Mouse (Mus musculus): Measurements from ENCODE around the gene Fbxl3. TPM values are rescaled to one million over a fixed set of nuclear protein-coding genes. Genes with fewer than 3 reads are reported as not detected.

Gene Fbxl3
- total RNA-seq, 2 experiments from 2014 or later, result 57.6 to 59.7 TPM

DNA sequence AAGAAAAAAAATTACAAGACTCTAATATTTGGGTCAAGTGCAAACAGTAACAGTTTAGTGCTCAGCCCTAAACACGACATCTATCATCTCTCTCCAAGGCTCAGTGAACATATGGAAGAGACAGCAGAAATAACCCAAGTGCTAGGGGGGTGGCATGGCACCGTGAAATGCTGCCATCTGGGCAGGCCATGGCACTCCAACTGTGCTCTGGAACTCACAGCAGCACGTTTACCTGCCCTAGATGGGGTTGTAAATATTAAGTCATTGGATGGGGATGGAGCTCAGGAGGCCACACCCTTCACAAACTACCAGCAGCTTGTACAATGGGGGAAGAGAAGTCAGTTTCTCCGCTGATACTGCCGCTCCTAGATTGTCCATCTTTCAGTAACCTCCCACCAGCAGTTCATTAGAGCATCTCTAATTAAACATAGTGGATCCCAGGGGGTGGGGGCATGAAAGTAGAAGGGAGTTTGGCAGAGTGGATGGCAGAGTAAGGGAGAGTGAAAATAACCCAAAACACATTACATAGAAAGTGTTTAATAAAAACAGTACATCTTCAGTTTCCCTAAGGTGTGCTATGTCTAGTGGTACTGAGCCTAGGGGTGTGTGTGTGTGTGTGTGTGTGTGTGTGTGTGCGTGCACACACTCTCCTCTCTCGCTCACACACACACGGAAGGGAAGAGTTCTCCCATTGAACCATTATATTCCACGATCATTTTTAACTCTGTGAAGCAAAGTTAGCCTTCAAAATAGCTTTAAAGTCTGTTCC, 20.0 kb downstream of the Fbxl3 start:
- no peak for DNase-seq

DNA sequence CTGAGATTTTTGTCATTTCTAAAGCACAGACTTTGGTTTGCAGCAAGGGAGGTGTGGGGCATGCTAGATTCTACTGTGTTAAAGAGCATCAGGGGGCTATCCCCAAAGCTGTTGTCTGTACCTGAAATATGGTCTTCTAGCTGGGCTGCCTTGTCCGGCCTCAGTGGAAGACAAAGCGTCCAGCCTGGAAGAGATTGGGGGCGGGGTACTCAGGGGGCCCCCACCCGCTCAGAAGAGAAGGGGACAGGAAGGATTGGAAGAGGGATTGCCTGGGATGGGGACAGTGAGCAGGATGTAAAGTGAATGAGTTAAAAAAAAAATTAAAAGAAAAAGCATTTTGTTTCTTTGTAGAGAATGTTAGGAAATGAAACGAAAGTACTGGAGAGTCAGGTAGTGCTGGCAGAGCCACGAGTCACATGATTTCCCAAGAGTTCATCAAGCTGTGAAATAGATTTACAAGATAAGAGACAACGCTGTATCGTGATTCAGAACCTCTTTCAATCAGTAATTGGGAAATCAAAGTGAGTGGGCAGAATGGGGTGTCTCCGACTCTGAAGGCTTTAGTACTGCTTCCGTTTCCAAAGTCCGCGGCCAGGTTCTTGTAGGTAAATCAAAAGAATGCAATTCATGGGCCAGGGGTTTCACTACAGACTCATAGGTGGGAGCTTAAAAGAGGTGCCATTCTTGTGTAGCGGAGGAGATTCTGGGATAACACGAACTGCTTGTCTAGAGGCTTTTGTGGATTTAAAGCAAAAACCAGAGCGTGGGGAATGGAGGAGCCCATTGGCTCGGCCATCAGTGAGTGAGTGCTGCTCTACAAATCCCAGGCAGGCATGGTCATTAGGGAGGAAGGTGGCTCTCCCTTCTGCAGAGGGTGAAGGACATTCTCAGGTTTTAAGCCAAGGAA, 21.1 kb downstream of the Fbxl3 start:
- DNase-seq, result no peak

DNA sequence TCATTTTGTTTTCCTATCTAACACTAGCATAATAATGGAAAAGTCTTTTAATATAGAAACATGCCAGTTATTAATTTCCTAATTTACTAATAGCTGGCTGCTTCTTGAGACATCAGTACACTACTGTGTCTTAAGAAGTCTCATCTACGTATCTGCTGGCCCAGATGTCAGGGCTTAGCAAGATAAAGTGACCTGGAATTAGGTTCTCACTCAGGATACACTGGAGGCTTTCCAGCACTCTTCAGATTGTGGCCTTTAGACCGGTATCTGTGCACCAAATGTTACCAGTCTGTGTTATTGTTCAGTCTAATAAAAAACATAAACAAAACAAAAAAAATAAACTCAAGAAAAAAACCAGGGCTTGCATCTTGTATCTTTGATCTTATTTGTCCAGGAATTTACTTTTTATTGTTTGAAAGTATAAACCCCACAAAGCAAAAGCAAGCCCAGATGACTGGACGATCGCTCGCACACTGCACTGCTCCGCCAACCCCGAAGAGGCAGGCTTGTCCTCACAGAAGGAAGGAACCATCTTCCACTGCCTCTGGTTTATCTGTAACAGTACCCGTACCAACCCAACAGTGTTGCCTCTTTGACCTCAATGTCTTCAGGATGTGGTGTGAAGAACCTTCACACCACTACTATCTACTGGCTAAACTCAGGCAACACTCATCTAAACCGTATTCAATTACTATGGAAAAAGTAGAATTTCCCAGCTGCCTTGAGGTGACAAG, 21.9 kb downstream of the Fbxl3 start:
- DNase-seq, result no peak

DNA sequence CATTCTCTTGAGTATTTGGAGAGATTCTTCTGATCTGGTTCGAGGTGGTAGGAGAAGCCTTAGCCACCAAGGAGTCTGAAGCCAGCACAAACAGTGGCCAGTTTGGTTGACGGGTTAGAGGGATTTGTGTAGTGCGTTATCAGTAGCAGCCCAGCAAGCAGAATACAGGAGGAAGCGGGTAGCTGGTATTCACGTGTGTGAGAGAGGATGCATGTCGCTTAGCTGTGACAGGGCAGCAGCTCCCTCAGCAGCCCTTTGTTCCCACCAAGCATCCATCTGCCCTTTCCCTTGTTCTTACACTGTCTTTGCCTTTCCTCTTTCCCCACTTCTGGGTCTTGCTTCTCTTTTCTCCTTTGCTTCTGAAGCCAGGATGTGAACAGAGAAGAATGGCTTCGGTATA, 24.2 kb downstream of the Fbxl3 start:
- no peak for DNase-seq

DNA sequence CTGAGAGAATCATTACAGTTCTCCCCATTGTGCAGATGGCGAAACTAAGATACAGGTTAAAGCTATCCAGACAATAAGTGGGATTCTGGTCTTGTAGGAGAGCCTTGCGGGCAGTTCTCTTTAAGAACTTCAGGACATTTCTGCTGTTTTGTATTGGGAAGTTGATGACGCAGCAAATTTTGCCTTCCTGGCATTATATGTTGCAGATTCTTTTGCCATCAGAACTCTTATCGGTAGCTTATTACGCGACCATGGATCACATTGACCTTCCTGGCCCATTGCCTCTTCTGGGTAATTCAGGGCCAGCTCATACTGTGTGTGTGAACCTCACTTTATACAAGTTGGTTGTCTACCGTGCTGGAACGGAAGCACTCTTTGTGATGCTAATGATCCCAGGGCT, 25.5 kb downstream of the Fbxl3 start:
- no peak for DNase-seq

DNA sequence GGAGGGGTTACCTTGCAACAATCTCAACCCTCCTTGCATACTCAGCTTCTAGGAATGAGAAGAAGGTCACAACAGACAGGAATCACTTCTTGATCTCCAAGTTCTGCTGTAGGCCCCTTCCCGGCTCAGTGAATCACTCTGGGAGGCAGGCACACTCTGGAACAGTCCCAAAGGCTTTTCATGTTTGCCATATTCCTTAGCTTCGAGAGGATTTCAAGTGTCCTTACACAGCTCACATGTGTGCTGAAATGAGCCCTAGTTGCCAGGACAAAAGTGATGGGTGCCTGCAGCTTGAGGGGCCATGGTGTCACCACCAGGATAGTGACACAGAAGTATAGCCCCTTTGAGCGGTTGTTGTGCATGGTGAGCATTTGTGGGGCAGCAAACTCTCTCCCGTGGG, 26.6 kb downstream of the Fbxl3 start:
- DNase-seq, result no peak

DNA sequence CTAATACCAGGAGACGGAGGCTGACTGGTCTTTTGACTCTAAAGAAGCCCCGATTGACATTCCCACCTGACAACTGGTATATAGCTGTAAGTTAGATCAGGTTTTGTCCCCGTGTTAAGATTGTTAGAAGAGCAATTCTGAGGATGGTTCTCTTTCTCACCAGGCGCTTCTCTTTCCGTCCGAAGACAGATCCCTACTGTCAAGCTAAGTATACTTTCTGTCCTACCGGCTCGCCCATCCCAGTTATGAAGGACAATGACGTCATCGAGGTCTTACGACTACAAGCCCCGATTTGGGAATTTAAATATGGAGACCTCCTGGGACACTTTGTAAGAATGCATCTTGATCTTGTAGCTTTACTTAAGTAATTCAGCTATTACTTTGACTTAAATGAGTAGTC, 27.9 kb downstream of the Fbxl3 start:
- no peak for DNase-seq

DNA sequence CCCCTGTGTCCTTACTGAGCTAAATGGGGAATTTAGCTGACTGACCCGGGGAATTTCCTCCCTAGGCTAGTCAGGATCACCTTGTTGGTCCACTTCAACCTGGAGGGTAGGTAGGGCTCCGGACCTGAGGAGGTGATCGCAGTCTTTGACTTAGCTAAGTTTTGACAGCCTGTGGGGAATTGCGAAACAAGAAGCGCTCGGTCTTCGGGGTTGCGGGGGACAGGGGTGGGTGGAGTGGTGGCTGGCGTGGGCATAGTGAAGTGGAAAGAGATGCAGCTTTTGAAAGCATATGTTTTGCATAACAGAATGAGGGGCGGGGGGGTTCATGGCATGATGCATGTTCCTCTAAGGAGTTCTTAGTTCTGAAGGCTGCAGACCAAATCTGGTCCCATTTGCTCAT, 28.6 kb downstream of the Fbxl3 start:
- DNase-seq, result peak; percentile 18

DNA sequence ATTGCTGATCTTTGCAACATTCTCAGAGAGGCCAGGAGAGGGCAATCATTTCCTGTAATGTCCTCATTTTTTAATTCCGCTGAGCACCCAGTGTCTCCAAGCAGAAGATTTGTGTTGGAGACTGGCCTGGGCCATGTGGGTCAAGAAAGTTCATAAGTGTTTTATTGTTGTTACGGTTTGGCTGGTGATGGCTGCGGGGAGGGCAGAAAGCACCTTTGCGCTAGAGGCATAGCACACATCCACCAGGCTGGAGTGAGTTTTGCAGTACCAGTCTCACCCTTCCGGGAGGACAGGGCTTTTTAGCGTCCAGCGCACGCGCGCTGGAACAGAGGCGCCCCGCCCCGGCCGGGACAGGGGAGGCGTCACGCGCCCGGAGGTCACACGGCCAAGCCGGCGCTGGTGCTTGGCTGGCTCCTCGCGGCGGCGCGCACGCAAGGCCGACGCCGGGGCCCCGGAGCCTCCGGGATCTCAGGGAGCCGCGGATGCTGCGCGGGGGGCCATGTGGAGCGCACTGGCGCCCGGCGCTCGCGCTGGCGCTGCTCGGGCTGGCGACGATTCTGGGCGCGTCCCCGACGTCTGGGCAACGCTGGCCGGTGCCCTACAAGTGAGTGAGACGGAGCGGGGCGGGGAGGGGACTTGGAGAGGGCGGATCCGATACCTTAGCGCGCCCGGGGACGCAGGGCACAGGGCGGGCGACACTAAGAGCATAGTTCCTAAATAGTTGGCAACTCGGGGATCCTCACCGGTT, 29.3 kb downstream of the Fbxl3 start, which contains the start of gene Cln5:
Cln5 (plus strand) TSS at position 353 of the 748 bp plus-strand sequence.
- peak; percentile 96 for DNase-seq

DNA sequence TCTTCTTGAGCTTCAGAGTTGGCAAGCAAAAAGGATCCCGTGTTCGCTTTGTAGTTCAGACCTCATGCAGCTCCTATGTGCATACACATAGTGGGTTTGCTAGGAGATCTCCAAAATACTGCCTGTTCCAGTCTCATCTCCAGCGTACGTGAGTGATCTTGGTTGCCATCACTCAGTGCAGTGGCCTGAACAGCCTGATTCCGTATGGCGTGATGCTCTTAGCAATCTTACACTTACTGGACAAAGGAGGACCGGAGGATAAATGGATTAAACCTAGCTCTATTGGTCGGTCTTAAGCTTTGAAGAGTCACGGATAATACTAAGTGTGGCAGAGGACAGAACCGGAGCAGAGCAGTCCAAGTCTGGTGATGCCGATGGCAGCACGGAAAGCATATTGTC, 29.9 kb downstream of the Fbxl3 start:
- DNase-seq, result no peak

DNA sequence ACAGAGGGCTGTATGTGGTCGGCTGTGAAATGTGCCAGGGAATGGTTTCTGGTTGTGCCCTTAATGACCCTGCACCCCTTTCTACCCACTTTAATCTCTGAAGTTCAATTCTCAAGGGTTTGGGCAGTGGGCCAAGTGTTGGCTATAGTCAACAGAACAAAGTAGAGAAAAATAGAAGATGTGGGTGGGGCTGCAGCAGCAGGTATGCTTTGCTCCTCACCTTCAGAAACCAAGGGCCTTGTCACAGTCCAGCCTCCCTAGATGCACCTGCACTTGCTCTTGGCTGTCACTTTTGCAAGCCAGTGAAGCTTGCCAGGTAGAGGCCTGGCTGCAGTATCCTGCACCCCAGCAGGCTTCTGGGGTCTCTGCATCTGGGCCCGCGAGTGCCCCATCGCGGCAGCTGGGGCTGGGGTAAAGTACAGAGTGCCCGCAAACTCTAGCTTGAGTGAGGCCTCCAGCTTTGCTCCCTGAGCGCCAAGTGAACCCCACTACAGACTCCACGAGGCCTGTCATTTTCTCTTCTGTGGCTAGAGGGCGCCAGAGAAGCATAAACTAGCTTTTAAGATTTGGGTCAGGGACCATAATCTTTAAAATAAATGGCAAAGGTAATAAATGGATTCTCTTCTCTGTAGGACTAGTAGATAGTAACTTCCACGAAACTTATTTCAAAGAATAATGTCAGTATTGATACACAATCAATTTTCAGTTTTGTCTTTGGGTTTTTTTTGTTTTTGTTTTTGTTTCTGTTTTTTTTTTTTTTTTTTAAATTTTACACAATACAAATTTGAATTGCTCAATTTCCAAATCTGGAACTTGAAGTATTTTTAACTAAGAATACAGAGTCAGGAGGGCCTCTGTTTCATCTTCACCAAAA, 33.8 kb downstream of the Fbxl3 start:
- DNase-seq, result peak; percentile 82

DNA sequence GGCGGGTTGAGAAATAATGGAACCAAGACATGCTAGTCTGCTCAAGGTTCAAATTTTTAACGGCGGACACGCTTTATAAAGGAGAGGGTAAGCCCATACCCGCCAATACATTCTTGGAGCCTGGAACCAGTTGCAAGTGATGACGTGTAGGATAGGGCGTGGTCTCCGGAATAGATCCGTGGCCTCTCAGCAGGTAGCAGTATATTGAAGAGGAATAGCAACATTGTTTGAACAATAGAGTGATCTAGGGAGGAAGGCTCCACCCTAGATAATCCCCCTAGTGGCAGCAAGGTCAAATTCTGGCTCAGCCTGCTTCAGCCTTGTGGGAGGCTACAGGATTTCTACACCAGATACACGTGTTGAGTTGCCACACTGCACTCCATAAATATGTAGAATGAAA, 39.9 kb downstream of the Fbxl3 start:
- DNase-seq, result no peak

DNA sequence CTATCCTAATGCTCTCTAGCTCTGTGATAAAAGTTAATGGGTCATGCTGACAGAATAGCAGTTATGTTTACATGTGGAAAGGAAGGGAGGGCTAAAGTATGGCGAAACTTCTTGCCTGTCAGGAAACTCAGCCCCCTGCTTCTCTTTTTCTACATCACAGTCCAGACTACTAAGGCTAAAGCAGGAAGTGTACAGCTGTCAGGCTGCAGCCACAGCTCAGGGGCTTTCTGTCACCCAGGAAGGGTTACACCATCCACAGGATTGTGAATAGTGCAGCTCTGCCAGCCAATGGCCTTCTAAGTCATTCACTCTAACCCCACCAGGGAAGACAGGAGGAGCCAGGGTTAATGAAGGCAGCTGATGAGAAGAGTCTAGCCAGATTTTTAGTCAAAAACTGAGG, 40.4 kb downstream of the Fbxl3 start:
- DNase-seq, result no peak

DNA sequence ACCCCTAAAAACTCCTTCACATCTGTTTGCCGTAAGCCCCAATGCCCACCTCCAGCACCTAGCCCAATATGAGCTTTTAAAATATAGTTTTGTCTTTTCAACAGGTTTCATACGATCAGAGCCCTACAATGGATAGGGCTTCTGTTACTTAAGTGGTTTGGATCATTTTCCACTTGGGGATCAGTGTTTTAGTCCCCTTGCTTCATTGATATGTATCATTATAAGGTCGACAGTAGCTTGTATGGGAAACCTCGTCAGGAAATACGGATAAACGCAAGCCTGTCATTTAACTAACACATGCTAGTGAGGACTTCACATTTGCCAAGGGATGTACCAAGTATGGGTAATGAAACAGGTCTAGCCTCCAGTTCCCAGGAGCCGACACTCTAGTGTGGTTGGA, 42.8 kb downstream of the Fbxl3 start:
- no peak for DNase-seq

DNA sequence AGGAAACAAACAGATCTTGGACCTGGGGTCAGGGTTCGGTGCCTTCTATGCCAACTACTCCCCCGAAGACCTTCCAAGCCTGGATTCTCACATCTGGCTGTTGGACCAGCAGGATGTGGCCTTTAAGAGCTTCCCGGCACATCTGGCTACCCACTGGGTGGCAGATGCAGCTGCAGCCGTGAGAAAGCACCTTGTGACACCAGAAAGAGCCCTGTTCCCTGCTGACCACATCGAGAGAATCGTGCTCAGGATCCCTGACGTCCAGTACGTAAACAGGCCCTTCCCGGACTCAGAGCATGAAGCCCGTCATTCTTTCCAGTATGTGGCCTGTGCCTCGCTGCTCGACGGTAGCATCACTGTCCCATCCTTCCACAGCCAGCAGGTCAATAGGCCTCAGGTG, 44.6 kb downstream of the Fbxl3 start:
- no peak for DNase-seq

DNA sequence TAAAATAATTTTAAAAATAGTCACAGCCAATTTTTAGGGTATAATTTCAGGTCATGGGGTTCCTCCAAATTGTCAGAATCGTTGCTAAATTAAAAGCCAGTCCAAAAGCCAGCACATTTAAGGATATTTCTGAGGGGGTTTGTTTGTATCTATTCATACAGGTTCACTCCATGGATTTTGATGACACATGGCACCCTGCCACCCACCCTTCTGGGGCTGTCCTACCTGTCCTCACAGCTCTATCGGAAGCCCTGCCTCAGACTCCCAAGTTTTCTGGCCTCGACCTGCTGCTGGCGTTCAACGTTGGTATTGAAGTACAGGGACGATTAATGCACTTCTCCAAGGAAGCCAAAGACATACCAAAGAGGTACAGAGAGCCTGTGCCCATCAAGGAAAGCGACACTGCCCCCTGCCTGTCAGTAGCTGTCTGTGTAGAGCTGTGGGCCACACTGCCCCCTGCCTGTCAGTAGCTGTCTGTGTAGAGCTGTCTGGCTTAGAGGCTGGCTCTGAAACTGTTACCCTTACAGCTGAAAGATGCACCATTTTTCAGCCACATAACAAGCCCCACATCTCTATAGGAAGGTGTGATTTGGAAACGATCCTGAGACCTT, 48.1 kb downstream of the Fbxl3 start:
- DNase-seq, result peak; percentile 85

DNA sequence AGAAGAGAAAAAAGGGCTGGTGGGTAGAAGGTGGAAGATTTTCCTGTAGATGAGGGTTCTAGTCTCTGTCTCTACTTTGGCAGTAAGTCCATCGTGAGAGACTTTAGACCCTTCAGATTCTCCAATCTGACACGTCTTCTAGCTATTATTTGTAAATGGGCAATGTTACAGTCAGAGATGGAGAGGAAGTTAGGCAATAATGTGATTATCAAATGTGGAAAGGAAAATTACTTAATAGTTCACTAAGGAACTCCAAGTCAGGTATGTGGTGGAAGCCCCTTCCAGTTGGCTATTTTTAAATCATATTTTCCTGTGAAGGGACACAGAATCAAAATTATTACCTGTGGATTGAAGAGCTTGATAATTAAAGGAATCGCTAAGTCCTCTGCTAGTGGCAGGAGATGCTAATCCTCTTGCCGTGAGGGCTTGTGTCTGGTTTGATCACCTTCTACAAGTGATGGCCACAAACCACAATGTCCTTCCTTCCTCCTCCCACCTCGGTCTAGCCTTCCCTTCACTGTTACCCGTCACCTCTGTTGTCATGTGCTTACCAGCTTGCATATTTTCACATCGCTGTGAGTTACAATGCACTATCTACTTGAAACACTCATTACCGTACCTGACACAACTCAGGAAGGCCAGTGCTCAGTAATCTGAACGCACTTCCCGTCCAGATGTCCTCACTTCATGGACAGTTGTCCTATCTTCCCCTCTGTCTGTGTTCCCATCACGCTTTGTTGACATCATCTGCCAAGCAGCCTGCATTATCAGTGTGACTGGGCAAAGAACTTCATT, 50.9 kb downstream of the Fbxl3 start:
- no peak for DNase-seq

DNA sequence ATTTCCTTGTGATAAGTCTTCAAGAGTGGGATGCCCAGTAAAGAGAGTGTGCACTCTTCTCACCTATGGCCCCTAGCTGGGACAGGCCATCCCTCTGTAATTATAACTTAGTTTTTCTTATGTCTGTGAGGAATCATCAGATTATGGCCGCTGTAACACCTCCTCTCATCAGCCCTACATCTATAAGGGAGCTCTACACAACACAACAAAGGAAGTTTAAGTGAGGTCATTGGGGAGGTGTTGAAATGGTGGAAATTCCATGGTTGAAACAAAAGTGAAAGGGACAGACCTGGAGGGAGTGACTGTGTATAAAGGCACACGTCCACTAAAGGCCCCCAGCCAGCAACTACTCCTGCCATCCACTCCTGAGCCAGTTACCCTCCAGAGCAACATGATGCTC, 52.7 kb downstream of the Fbxl3 start, which contains the start of gene Acod1:
Acod1 (plus strand) TSS at position 301 of the 400 bp plus-strand sequence.
- no peak for DNase-seq

DNA sequence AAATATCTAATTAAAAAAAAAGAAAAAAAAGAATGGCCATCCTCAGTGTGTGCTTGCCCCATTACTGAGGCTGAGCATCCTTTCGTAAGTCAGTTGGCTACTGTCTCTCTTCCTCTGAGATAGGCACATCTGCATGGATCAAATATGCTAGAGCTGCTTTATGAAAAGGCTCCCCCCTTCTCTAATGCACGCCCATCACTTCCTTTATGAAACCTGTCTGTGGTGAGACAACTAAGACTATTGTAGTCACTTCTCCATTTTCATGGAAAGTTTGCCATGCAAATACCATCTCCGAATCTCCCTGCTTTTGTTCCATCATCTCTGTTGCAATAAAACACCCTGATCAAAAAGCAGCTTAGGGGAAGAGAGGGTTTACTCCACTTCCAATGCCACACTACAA, 62.4 kb downstream of the Fbxl3 start:
- DNase-seq, result no peak

DNA sequence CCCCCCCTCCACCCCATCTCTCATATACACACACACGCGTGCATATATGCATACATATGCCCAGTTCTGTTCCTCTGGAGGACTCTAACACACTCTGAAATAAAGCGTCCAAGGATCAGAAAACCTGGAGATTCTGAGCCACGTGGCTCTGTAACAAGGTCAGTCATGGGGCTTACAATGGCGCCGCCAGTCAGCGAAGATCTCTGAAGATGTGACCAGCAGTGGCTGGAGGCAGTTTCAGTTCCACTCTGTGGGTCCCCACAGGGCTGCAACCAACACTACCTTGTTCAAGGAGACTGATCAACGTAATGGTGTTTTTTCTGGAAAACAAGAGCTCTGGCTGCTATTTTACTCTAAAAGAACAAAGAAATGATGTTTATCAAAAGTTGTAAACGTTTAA, 65.3 kb downstream of the Fbxl3 start:
- no peak for DNase-seq
